Mouse (Mus musculus) thymus, adult 2 months (tissue): ENCODE results near the gene Prkcb.

ENCODE experiments used
- CTCF ChIP-seq: fragments of 200-500 bp; IDR thresholded peaks from 2 replicates; pipeline ENCODE4 v1.5.1; 2012; ENCODE audit warnings: mild to moderate bottlenecking, control low read depth, low read length, moderate library complexity, borderline replicate concordance; ENCODE audit not compliant: control insufficient read depth, poor library complexity, insufficient read depth; ENCODE audit errors: extremely low read depth
- POLR2A ChIP-seq: fragments of 200-500 bp; IDR thresholded peaks from 2 replicates; pipeline ENCODE4 v1.6.1; 2012; ENCODE audit warnings: mild to moderate bottlenecking, low read length, control low read depth, moderate library complexity; ENCODE audit not compliant: control insufficient read depth, poor library complexity, insufficient read depth; ENCODE audit errors: extremely low read depth

DNA sequence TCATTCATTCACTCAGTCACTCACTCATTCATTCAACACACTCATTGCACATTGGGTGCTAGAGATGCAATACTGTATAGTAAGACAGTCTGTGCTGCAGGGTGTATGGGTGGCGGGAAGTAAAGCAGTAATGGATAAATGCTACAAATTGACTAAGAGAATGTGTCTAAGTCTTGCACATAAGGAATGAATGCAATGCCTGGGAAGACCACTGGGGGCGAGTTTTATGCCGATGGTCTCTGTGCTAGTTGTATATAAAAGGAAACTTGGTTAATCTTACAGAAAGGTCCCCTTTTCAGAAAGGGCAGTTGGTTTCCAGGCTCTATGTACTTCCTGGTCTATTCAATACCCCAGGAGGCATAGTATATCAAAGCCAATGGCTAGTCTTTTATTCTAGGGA is 102.8 kb downstream of the Prkcb start:
- no peak for TF ChIP-seq POLR2A
- TF ChIP-seq CTCF: no peak
